Mouse (Mus musculus) testis, adult 2 months (tissue): Measurements from ENCODE around the gene Rpl39l. TPM values are rescaled to one million over a fixed set of nuclear protein-coding genes. Genes with fewer than 3 reads are reported as not detected.
A peak's percentile ranks its signal among the peaks of the same experiment; 100 is the strongest.
"Not testable (repeated sequence)": the region's sequence is repeated elsewhere in the genome, so short reads cannot be mapped to it uniquely, and the experiment has no call there.

Source experiments
- H3K27ac ChIP-seq: fragments of 200-500 bp; 2 replicates; pipeline ENCODE4 v1.5.1; 2012; ENCODE audit warnings: low read depth, low read length; ENCODE audit not compliant: control insufficient read depth, insufficient read depth
- H3K27me3 ChIP-seq: fragments of 200-500 bp; 2 replicates; pipeline ENCODE4 v1.6.1; 2012; ENCODE audit warnings: mild to moderate bottlenecking, low read length, moderate library complexity; ENCODE audit not compliant: control insufficient read depth, insufficient read depth
- H3K36me3 ChIP-seq: fragments of 200-500 bp; 2 replicates; pipeline ENCODE4 v1.6.1; 2012; ENCODE audit warnings: mild to moderate bottlenecking, low read length; ENCODE audit not compliant: control insufficient read depth, insufficient read depth
- H3K4me1 ChIP-seq: fragments of 200-500 bp; 2 replicates; pipeline ENCODE4 v1.6.1; 2012; ENCODE audit warnings: low read length; ENCODE audit not compliant: control insufficient read depth, insufficient read depth
- H3K4me3 ChIP-seq: fragments of 200-500 bp; 2 replicates; pipeline ENCODE4 v1.5.1; 2012; ENCODE audit warnings: low read depth, mild to moderate bottlenecking, low read length, moderate library complexity, mixed read lengths; ENCODE audit not compliant: control insufficient read depth
- CTCF ChIP-seq: fragments of 200-500 bp; IDR thresholded peaks from 2 replicates; pipeline ENCODE4 v1.5.1; 2012; ENCODE audit warnings: low read depth, mild to moderate bottlenecking, inconsistent platforms, low read length, moderate library complexity; ENCODE audit not compliant: control insufficient read depth, insufficient read depth, insufficient replicate concordance
- POLR2A ChIP-seq: fragments of 200-500 bp; IDR thresholded peaks from 2 replicates; pipeline ENCODE4 v1.6.1; 2012; ENCODE audit warnings: low read depth, mild to moderate bottlenecking, inconsistent platforms, low read length, moderate library complexity; ENCODE audit not compliant: control insufficient read depth
- polyA plus RNA-seq: library from polyadenylated mRNA; depleted of rRNA; stranded (reverse); fragments of >200 nt; gene quantifications from 2 replicates; pipeline ENCODE4 v1.2.3, GENCODE M21; 2012; rRNA removed

The Rpl39l gene
- polyA plus RNA-seq, 1 experiment = 325 TPM

DNA sequence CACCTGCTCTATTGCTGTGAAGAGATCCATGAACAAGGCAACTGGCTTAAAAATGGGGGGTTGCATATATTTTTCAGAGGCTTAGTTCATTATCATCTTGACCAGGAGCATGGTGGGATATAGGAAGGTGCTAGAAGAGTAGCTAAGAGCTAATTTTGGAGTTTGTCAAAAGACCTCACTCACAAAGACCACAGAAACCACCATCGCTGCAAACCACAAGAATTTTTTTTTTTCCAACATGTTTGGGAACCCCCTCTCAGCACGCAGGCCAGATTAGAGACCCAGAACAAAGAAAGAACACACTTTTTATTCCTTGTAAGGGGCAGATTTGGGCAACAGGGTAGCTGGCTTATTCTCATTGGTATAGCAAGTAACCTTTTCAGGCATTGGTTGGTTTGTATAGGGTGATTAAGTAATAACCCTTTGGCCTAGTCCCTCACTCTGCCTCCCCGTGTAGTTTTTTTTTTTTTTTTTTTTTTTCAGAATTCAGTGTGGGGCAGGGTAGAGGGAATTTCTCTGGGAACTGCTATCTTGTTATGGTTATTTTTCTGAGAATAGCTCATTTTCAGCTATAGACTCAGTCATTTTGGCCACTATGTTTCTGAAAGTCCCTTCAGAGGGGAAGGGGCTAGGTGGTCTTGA is 2.3 kb downstream of the Rpl39l start:
- H3K4me1 ChIP-seq = peaks cover 6% of the 10 kb centered on the region; the same call in 1 of the 2 replicates
- TF ChIP-seq CTCF (no peak), POLR2A (no peak)
- H3K27me3 ChIP-seq = no peaks in the 10 kb centered on the region

GRCm38 (mm10) chr16:10187461-10187860 is 17.4 kb downstream of the Rpl39l start:
- H3K36me3 ChIP-seq, H3K27ac ChIP-seq, H3K4me3 ChIP-seq, H3K4me1 ChIP-seq, H3K27me3 ChIP-seq: not testable (repeated sequence)

More for the DNA sequence above, 2.3 kb downstream of the Rpl39l start:
- Histone ChIP-seq H3K36me3 (no peaks in the 10 kb centered on the region), H3K27ac (no peak overlapping the region), H3K4me3 (no peak overlapping the region)

GRCm38 (mm10) chr16:10192679-10193506 is 22.9 kb downstream of the Rpl39l start, which contains the start of gene Atf7ip2:
Gene Atf7ip2, plus strand, starts transcription at chr16:10192712.
- Histone ChIP-seq H3K4me1 (peaks cover 10% of the 10 kb centered on the region), H3K36me3 (no peaks in the 10 kb centered on the region), H3K27me3 (no peaks in the 10 kb centered on the region), H3K27ac (peak within 1 kb of the TSS; percentile 95), H3K4me3 (peak within 1 kb of the TSS; percentile 95)
- TF ChIP-seq CTCF (no peak), POLR2A (peak; percentile 83)

- no peak overlapping the region for H3K27ac ChIP-seq
- no peaks in the 10 kb centered on the region for H3K27me3 ChIP-seq
- H3K4me3 ChIP-seq = no peak overlapping the region
- H3K4me1 ChIP-seq = no peaks in the 10 kb centered on the region
- TF ChIP-seq POLR2A (no peak), CTCF (no peak)
- peaks cover 1% of the 10 kb centered on the region; the same call in 1 of the 2 replicates for H3K36me3 ChIP-seq
Observed at GRCm38 (mm10) chr16:10208777-10209176, 38.8 kb downstream of the Rpl39l start.

DNA sequence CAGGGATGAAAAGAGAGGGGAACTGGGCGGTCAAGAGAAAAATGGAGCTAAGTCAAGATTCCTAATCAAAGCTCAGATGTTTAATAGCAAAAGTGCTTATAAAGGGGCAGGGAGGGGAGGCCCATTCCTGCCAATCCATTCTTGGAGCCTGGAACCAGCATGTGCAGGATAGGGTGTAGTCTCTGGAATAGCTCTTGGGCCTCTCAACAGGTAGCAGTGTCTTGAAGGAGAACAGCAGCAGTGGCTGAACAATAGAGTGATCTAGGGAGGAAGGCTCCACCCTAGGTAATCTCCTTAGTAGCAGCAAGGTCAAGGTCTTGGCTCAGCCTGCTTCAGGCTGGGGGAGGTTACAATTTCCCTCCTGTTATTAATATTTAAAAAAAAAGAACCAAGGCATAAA is 46.3 kb downstream of the Rpl39l start:
- H3K27ac ChIP-seq, H3K36me3 ChIP-seq, H3K4me3 ChIP-seq, H3K27me3 ChIP-seq, H3K4me1 ChIP-seq: not testable (repeated sequence)

DNA sequence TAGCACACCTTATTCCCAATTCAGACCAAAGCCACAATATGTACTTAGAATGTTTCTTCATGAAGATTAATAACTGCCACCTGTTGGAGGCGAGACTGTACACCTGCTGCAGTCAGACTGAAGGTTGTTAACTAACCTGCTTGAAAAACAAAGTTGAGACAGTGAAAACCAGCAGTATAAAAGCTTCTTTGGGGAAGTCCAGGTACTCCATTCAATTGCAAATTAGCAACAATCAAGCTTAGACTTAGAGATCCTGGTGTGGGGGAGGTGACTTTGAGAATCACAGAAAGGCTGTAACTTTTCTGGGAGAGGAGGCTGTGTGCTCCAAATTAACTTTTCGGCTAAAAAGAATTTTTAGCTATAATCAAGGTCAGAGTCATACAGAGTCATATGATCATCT is 47.0 kb downstream of the Rpl39l start:
- not testable (repeated sequence) for H3K27me3 ChIP-seq, H3K4me3 ChIP-seq, H3K4me1 ChIP-seq, H3K36me3 ChIP-seq, H3K27ac ChIP-seq

Other genes starting within 250 kb of the Rpl39l start
- 0.27 and 0.34 TPM in 2 replicates for gene Grin2a, start 174.7 kb upstream of the Rpl39l start, polyA plus RNA-seq
- gene Atf7ip2, start 22.5 kb downstream of the Rpl39l start, polyA plus RNA-seq = 7.4 and 8.2 TPM in 2 replicates
- 1.7 and 2.8 TPM in 2 replicates for gene Emp2, start 143.7 kb downstream of the Rpl39l start, polyA plus RNA-seq
- gene Tekt5, start 225.3 kb downstream of the Rpl39l start, polyA plus RNA-seq = 224 and 226 TPM in 2 replicates
- 19.0 and 20.6 TPM in 2 replicates for gene Nubp1, start 241.7 kb downstream of the Rpl39l start, polyA plus RNA-seq